Mouse (Mus musculus) hindbrain, embryonic 15.5 days (tissue): ENCODE results near the gene Rogdi. TPM values are rescaled to one million over a fixed set of nuclear protein-coding genes. Genes with fewer than 3 reads are reported as not detected.

Source experiments
- ATAC-seq: fragments of 200-750 bp; cut with Nextera tagmentation; 2 replicates; pipeline ENCODE4 v1.8.0; 2017; ENCODE audit warnings: low read depth, moderate number of reproducible peaks, moderate TSS enrichment; ENCODE audit not compliant: low FRiP score
- H3K27ac ChIP-seq: fragments of 300-500 bp; sonication (generic); replicated peaks from 2 replicates; pipeline ENCODE4 v1.5.1; 2015; ENCODE audit warnings: mild to moderate bottlenecking, inconsistent platforms
- H3K27me3 ChIP-seq: fragments of 300-500 bp; sonication (generic); 2 replicates; pipeline ENCODE4 v1.6.1; 2015; ENCODE audit warnings: control low read depth, inconsistent platforms
- H3K36me3 ChIP-seq: fragments of 300-500 bp; sonication (generic); 2 replicates; pipeline ENCODE4 v1.6.1; 2015; ENCODE audit warnings: control low read depth, inconsistent platforms
- H3K4me1 ChIP-seq: fragments of 300-500 bp; sonication (generic); replicated peaks from 2 replicates; pipeline ENCODE4 v1.6.1; 2015; ENCODE audit warnings: control low read depth, inconsistent platforms
- H3K4me2 ChIP-seq: fragments of 300-500 bp; sonication (generic); 2 replicates; pipeline ENCODE4 v1.6.1; 2015; ENCODE audit warnings: moderate library complexity, mild to moderate bottlenecking, inconsistent platforms
- H3K4me3 ChIP-seq: fragments of 300-500 bp; sonication (generic); 2 replicates; pipeline ENCODE4 v1.5.1; 2015; ENCODE audit warnings: mild to moderate bottlenecking, inconsistent platforms
- H3K9ac ChIP-seq: fragments of 300-500 bp; sonication (generic); 2 replicates; pipeline ENCODE4 v1.6.1; 2015; ENCODE audit warnings: inconsistent platforms
- H3K9me3 ChIP-seq: fragments of 300-500 bp; sonication (generic); 2 replicates; pipeline ENCODE4 v1.6.1; 2016; ENCODE audit warnings: control low read depth, inconsistent platforms
- WGBS: fragments of 180-500 bp; shearing (Covaris S2); methylation state at CpG from one replicate; pipeline ENCODE4 v1.1.7; 2015; 5-methylcytosine and 5-hydroxymethylcytosine counted together
- polyA plus RNA-seq: library from polyadenylated mRNA; unstranded; fragments of >200 nt; fragmentation: Nextera tagmentation; extraction: Ambion mirVana; gene quantifications from 2 replicates; pipeline ENCODE4 v1.2.1, GENCODE M21; 2015

The Rogdi gene
- polyA plus RNA-seq, 1 experiment from 2014 or later: 164 TPM

GRCm38 (mm10) chr16:4978275-4979051, 34.9 kb downstream of the Rogdi start:
- Histone ChIP-seq H3K4me2 (no peak overlapping the region), H3K9ac (no peak overlapping the region), H3K27me3 (no peaks in the 10 kb centered on the region), H3K9me3 (no peaks in the 10 kb centered on the region), H3K4me3 (no peak overlapping the region), H3K27ac (no peak overlapping the region), H3K36me3 (no peaks in the 10 kb centered on the region), H3K4me1 (no peaks in the 10 kb centered on the region)
- 70% methylated on average over 5 of the region's 5 CpGs for WGBS
- ATAC-seq: no peak

GRCm38 (mm10) chr16:4976180-4976579, 37.2 kb downstream of the Rogdi start:
- 71% methylated on average over 2 of the region's 2 CpGs for WGBS
- H3K4me2 ChIP-seq: no peak overlapping the region
- no peaks in the 10 kb centered on the region for H3K36me3 ChIP-seq
- H3K27ac ChIP-seq: no peak overlapping the region
- H3K4me1 ChIP-seq: no peaks in the 10 kb centered on the region
- H3K9ac ChIP-seq: no peak overlapping the region
- H3K27me3 ChIP-seq: no peaks in the 10 kb centered on the region
- H3K4me3 ChIP-seq: no peak overlapping the region
- no peaks in the 10 kb centered on the region for H3K9me3 ChIP-seq
- ATAC-seq: no peak

- Histone ChIP-seq H3K36me3 (no peaks in the 10 kb centered on the region), H3K27me3 (no peaks in the 10 kb centered on the region), H3K9me3 (no peaks in the 10 kb centered on the region), H3K27ac (no peak overlapping the region), H3K4me1 (no peaks in the 10 kb centered on the region), H3K9ac (no peak overlapping the region), H3K4me3 (no peak overlapping the region), H3K4me2 (no peak overlapping the region)
- no peak for ATAC-seq
- WGBS: 77% methylated on average over 5 of the region's 5 CpGs
These were observed 38.8 kb downstream of the Rogdi start for GRCm38 (mm10) chr16:4974521-4974920.

- H3K9ac ChIP-seq: no peak overlapping the region
- H3K9me3 ChIP-seq: no peaks in the 10 kb centered on the region
- no peak overlapping the region for H3K4me2 ChIP-seq
- ATAC-seq: no peak
- WGBS: 90% methylated on average over 4 of the region's 4 CpGs
- H3K4me3 ChIP-seq: no peak overlapping the region
- H3K27me3 ChIP-seq: no peaks in the 10 kb centered on the region
- peaks cover 4% of the 10 kb centered on the region; the same call in 1 of the 2 replicates for H3K36me3 ChIP-seq
- no peaks in the 10 kb centered on the region for H3K4me1 ChIP-seq
- H3K27ac ChIP-seq: no peak overlapping the region
These were observed 41.7 kb downstream of the Rogdi start for GRCm38 (mm10) chr16:4971626-4972025.

- peaks cover 4% of the 10 kb centered on the region; the same call in 1 of the 2 replicates for H3K36me3 ChIP-seq
- H3K4me3 ChIP-seq: no peak overlapping the region
- H3K4me2 ChIP-seq: no peak overlapping the region
- no peak overlapping the region for H3K27ac ChIP-seq
- peaks cover 9% of the 10 kb centered on the region for H3K4me1 ChIP-seq
- no peak for ATAC-seq
- H3K9me3 ChIP-seq: no peaks in the 10 kb centered on the region
- WGBS: 84% methylated on average over 5 of the region's 5 CpGs
- H3K9ac ChIP-seq: no peak overlapping the region
- H3K27me3 ChIP-seq: no peaks in the 10 kb centered on the region
These were observed 44.1 kb downstream of the Rogdi start for GRCm38 (mm10) chr16:4969055-4969843.

GRCm38 (mm10) chr16:4968426-4968825, 44.9 kb downstream of the Rogdi start:
- Histone ChIP-seq H3K4me1 (peaks cover 10% of the 10 kb centered on the region), H3K27me3 (no peaks in the 10 kb centered on the region), H3K36me3 (peaks cover 4% of the 10 kb centered on the region; the same call in 1 of the 2 replicates), H3K9ac (no peak overlapping the region), H3K4me3 (no peak overlapping the region), H3K27ac (no peak overlapping the region), H3K9me3 (no peaks in the 10 kb centered on the region), H3K4me2 (no peak overlapping the region)
- 90% methylated on average over 3 of the region's 3 CpGs for WGBS
- ATAC-seq: no peak

GRCm38 (mm10) chr16:4965392-4966129, 47.8 kb downstream of the Rogdi start:
- Histone ChIP-seq H3K4me1 (peaks cover 27% of the 10 kb centered on the region), H3K4me3 (peak overlapping the region; percentile 67; the same call in 1 of the 2 replicates), H3K27me3 (no peaks in the 10 kb centered on the region), H3K36me3 (peaks cover 4% of the 10 kb centered on the region; the same call in 1 of the 2 replicates), H3K9ac (0 out of 2 replicates have a peak overlapping the region, but pooled peaks have one; percentile 77), H3K4me2 (peak overlapping the region; percentile 93; the same call in 1 of the 2 replicates), H3K9me3 (no peaks in the 10 kb centered on the region), H3K27ac (0 out of 2 replicates have a peak overlapping the region, but pooled peaks have one; percentile 90)
- ATAC-seq: no peak
- WGBS: 88% methylated on average over 8 of the region's 8 CpGs

GRCm38 (mm10) chr16:4964731-4965391, 48.5 kb downstream of the Rogdi start:
- Histone ChIP-seq H3K36me3 (peaks cover 6% of the 10 kb centered on the region; the same call in 1 of the 2 replicates), H3K4me2 (peak overlapping the region; percentile 93), H3K4me3 (peak overlapping the region; percentile 67), H3K27ac (peak overlapping the region; percentile 90), H3K9me3 (no peaks in the 10 kb centered on the region), H3K4me1 (peaks cover 27% of the 10 kb centered on the region), H3K9ac (peak overlapping the region; percentile 77), H3K27me3 (no peaks in the 10 kb centered on the region)
- no peak; the same call in 1 of the 2 replicates for ATAC-seq
- 22% methylated on average over 13 of the region's 13 CpGs for WGBS

- no peaks in the 10 kb centered on the region for H3K9me3 ChIP-seq
- H3K4me1 ChIP-seq: peaks cover 27% of the 10 kb centered on the region
- H3K4me3 ChIP-seq: peak within 1 kb of the TSS; percentile 67
- H3K36me3 ChIP-seq: peaks cover 13% of the 10 kb centered on the region; the same call in 1 of the 2 replicates
- WGBS: under 1% methylated on average over 73 of the region's 76 CpGs
- peak; percentile 99 for ATAC-seq
- H3K27me3 ChIP-seq: no peaks in the 10 kb centered on the region
- H3K27ac ChIP-seq: peak within 1 kb of the TSS; percentile 90
- peak within 1 kb of the TSS; percentile 77 for H3K9ac ChIP-seq
- peak within 1 kb of the TSS; percentile 93 for H3K4me2 ChIP-seq
These were observed 49.3 kb downstream of the Rogdi start, which contains the start of gene Anks3 for GRCm38 (mm10) chr16:4963797-4964709. Anks3 (minus strand) TSS chr16:4964205.

- peak overlapping the region; percentile 77 for H3K9ac ChIP-seq
- no peaks in the 10 kb centered on the region for H3K27me3 ChIP-seq
- H3K4me2 ChIP-seq: peak overlapping the region; percentile 93
- H3K36me3 ChIP-seq: peaks cover 10% of the 10 kb centered on the region; the same call in 1 of the 2 replicates
- H3K27ac ChIP-seq: no peak overlapping the region
- no peaks in the 10 kb centered on the region for H3K9me3 ChIP-seq
- ATAC-seq: no peak
- H3K4me3 ChIP-seq: peak overlapping the region; percentile 67
- 52% methylated on average over 9 of the region's 9 CpGs for WGBS
- H3K4me1 ChIP-seq: peaks cover 27% of the 10 kb centered on the region
These were observed 50.0 kb downstream of the Rogdi start for GRCm38 (mm10) chr16:4963346-4963745.
